Mouse (Mus musculus): ENCODE results near the gene Tmed3. TPM values are rescaled to one million over a fixed set of nuclear protein-coding genes. Genes with fewer than 3 reads are reported as not detected.

Gene Tmed3
- total RNA-seq (2021), result 10 to 100 TPM; 36.6 to 37.1 TPM

DNA sequence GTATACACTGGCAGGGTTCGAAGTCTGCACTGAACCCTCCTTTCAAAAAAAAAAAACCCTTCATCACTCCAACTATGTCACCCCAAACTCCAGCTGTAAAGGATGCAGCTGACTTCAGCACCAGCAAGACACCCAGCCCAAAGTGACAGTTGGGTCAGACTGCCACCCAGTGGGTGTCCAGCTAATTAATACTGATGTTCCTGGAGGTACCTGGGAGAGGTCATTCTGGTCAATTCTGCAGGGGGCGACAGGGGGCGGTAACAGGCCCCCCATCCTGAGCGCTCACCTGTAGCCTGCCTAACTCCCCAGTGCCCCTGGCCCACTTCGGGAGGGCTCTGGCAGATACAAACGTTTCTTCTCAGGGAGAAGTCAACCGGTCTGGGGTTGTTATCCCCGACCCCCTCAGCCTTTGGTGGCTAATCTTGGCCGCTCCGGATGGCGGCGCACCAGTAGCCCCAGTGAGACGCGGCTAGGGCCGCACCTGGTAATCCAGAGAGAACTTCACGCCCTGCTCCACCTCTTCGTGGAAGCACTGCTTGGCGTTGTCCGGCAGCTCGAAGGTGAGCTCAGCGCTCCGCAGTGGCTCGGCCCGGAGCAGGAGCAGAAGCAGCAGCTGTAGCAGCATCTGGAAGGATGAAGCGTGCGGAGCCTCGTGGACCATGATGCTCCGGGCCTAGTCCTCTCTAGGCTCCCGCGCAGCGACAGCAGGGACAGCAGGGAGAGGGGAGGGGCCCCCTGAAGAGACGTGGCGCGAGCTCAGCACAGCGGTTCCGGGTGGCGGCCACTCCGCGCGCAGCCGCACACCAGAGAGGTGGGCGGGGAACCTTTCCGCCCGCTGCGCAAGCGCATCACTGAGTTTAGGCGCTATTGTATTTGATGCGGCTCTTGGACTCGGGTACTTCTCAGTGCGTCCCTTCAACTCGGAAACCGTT lies at the start of gene Tmed3:
Gene Tmed3, minus strand, starts transcription at position 804 of the 932 bp plus-strand sequence.
- peak; percentile 92 to 94 for DNase-seq
- intact Hi-C loops (cut with DNase I), result loop anchor here (10.0 kb wide), 1 partner anchor 270 kb away; no protein-coding TSS in a partner anchor

DNA sequence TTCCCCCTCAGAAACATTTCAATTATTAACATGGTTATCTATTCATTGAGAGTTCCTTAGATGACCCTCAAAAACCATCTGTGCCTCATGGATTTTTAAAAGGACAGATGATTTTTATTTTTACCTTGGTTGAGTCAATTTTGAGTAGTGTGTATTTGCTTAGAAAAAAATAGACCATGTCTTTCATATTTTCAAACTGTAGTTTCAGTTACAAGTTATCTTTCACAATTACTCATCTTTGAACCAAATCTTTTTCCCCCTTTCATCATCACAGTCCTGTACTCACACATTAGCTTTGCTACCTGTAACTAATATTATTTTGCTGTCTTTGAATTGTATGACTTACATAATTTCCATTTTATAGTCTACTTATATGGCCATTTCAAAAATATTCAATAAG lies 35.2 kb upstream of the Tmed3 start:
- no peak for DNase-seq
- intact Hi-C loops (cut with DNase I), result no loop called here

DNA sequence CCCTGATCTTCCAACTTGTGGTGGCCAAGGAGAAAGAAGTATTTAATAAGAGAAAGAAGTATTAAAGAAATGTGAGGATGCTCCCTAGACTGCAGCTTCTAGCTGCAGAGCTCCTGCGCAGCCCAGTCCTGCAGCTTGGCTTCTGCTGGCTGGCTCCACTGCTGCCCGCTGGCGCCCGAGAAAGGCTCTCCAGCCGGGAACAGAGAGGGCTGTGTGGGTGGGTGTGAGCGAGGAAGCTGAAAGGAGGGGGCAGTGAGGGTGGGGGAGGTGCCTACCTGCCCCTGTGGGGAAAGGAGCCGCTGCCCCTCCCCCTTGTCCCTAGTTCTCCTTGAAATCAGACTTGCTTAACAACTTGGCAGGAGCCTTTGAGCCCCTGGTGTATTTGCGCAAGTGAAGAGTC lies 33.4 kb upstream of the Tmed3 start, which contains the start of gene Ankrd34c:
Gene Ankrd34c, minus strand, starts transcription at position 181 of the 400 bp plus-strand sequence.
- no peak for DNase-seq
- intact Hi-C loops (cut with DNase I), result no loop called here

DNA sequence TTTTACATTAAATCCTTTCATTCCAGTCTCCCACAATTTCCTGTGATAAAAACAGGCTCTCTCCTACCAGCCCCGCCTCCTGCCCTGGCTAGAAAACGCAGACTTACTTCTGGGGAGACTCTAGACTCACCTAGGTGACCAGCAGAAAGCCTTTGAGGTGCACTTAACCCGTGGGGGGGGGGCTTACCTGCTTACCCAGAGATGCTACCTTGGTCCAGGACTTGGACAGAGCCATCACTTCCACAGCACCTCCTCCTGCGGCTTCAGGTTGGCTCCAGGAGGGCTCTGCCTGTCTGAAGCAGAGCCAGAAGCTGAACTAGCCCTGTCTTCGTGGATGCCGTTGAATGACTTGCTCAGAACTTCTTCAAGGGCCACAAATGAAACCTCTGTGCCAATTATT lies 33.0 kb upstream of the Tmed3 start:
- no peak for DNase-seq
- intact Hi-C loops (cut with DNase I), result no loop called here

DNA sequence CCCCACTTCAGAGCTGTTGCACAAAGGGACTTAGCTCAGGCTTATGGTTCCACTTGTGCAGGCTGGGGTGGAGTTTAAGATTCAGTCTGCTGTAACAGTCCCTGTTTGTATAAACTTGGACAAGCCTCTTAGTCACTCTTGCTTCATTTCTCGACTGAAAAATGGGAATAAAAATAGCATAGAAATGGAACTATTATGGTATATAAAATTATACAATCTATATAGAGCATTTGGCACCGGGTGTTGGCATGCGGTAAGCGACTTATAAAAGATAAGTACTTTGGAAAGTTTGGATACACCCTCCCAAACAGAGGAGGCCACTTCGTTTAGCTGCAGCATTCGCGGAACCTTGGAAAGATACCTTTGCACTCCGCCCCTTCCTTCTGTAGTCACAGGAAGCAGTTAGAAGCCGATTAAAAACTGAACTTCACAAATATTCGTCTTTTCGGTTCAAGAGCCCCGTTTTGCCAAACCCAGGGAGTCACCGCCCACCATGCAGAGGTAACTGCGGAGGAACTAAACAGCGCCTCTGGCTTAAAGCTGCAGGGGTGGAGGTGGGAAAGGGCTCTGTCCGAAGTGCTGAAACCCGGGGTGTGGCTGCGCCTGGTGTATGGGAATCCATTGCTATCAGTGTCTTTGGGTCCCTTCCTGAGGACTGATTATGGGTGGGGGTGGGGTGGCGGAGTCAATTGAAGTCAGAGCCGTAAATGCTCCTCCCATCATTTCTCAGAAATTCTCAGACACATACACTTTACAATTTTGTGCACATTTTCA lies 32.3 kb upstream of the Tmed3 start:
- DNase-seq, result peak; percentile 38 to 63
- intact Hi-C loops (cut with DNase I), result no loop called here

DNA sequence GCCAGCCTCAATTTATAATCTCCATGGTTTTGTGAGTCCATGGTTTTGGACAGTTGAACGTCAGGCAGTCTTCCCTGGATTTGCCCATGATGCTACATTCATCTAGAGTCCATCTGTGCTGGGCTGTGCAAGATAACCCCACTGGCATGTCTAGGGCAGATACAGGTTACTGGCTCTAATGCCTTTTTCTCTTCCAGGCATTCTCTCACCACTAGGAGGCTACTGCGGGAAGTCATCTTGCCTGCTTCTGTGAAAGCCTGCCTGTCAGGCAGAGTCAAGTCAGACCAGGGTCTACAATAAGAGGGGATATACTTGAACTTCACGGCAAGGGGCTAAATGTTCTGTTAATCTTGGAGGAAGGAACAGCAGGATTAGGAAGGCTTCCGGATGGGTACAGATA lies 2.0 kb upstream of the Tmed3 start:
- intact Hi-C loops (cut with DNase I), result loop anchor here (2.0 to 10.0 kb wide), 2 partner anchors 86 to 268 kb away; no protein-coding TSS in a partner anchor
- peak; percentile 12 to 36 for DNase-seq

DNA sequence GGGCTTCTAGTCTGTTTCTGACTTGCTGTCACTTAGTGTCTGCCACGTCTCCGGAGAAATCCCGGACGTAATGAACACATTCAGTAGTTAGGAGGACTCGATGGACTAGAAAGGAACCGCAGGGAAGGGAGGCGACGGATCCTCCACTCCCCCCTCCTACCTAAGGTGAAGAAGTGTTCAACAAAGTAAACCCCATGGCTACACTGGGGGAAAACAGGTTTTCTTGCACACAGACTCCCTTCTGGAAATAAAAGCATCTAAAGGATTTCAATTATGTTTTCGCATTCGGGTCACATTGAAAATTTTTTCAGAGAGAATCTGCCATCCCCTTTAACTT lies 297 bp upstream of the Tmed3 start:
- intact Hi-C loops (cut with DNase I), result loop anchor here (10.0 kb wide), 1 partner anchor 270 kb away; no protein-coding TSS in a partner anchor
- no peak for DNase-seq

DNA sequence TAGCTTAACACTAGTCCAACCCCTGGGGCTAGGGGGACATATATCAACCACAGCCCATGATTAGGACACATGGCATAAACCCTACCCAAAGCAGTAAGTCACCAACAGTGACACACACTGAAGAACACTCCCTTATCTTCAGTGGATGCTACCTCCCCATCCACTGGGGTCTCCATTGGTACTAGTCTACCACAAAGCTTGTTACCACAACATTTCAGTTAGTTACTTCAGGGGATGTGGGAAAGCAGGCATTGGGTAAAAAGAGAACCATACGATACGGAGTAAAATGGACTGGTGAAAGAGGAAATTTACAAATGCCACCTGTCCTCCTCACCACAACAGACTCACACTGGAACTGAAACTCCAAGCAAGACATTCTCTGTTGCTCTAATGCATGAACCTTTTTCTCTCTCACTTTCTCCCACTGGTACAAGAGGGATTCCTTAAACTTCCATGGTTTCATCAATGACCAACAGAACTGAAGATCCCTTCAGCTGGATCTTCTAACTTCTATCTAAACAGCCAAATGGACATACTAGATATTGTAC lies 3.9 kb downstream of the Tmed3 start:
- no peak for DNase-seq
- intact Hi-C loops (cut with DNase I), result loop anchor here (10.0 kb wide), 1 partner anchor 274 kb away; no protein-coding TSS in a partner anchor

DNA sequence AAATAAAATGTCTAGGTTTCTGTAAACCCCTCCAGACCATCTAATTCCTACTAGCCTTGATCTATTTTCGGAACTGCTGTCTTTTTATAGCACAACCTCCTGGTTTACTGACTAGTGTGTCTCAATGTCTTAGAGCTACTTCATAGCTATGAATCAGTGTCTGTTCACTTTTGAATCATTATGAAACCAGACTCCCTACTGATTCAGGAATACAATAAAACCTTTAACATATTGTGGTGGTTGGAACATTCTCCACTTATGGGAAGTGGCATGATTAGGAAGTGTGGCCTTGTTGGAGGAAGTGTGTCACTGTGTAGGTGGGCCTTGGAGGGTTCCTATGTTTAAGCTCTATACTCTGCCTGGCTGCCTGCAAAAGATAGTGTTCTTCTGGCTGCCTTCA lies 9.7 kb downstream of the Tmed3 start:
- DNase-seq, result no peak
- intact Hi-C loops (cut with DNase I), result no loop called here

DNA sequence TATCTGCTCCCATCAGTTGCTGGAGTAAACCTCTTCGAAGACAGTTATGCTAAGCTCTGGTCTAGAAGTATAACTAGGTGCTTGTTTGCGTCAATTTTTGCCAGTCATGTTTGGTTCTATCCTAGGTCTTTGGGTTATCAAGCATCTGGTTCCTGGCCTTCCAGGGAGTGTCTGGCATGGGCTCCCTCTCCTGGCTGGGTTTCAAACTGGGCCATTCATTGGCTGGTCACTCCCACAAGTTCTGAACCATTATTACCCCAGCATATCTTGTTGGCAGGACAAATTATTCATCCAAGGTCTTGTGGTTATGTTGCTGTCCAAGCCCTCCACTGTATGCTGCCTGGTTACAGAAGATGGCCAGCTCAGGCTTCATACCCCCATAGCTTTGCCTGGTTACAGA lies 11.2 kb downstream of the Tmed3 start:
- DNase-seq, result no peak
- intact Hi-C loops (cut with DNase I), result no loop called here

DNA sequence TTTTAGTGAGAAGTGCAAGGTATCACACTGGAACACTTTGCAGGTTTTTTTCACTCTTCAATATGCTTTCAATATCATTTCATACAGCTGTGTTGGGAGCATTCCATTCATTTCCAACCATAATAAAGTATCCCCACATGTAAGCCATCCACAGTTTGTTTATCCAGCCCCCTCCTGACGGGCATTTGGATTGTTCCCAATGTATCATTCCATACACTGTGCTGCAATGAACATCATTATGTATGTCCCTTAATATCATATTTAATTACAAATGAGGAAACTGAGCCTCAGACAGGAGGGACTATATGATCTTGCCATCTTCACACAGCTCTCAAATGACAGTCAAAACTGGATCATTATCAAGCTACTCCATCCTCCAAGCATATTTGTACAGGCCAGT lies 15.7 kb downstream of the Tmed3 start:
- no peak for DNase-seq
- intact Hi-C loops (cut with DNase I), result no loop called here

DNA sequence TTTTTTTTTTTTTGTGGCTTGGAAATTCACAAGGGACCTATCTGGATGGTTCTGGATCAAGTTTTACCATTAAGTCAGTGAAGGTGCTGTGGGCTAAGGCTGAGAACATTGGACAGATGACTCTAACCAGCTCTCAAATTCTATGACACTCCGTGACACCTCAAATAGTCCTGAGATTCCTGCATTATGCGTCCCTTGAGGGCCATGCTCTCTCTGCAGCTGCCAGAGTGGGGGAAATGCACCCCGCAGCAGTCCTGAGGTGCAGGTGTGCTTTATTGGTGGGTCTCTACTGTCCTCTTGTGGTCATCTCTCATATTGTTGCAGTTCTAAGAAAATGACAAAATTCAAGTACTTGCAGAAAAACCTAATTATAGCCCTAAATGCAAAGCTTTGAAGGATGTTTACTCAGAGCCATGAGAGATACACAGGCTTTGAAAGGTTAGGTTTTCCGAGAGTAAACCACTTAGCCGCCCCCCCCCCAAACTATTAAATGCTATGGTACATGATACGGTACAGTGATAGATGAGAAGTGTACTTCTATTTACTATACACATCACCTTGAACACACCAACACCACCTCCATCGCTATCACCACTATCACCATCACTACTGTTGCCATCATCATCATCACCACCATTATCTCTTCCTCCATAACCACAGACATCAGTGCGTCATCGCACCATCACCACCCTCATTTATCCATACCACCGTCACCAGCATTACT lies 17.2 kb downstream of the Tmed3 start:
- DNase-seq, result peak in 1 of 2 experiments; percentile 12
- intact Hi-C loops (cut with DNase I), result no loop called here

DNA sequence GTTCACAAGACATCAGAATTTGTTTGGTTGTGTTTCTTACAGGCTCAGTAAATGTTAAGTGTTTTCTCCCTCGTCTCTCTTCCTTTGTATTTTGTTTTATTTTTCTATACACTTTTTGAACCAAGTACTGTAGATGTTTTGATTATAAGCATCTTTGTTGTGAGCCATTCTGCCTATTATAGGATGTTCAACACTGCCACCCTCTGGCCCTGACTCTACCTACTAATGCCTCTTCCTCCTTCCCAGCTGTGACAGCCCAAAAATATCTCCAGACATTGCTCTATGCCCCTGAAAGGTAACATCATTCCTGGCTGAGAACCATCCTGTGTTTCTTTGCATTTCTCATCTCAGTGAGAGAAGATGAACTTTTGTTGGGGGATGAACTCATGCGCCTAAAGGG lies 18.6 kb downstream of the Tmed3 start:
- no peak for DNase-seq
- intact Hi-C loops (cut with DNase I), result no loop called here

DNA sequence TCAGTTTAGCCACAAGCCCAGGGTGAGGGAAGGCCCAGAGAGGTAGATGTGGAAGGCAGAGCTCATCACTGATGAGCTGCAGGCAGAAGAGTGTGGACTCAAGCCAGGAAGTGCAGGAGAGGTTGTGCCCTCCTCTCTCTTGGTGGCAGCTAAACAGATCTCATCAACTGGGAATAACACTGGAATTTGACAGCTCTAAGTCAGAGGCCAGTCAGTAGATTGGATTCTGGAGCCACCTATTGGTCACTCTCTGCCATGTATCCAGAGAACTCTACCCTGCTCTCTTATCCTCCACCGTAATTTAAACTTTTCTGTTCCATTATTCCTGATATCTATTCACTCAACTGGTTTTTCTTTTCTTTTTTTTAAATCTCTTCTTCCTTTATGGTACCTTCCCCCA lies 25.9 kb downstream of the Tmed3 start:
- intact Hi-C loops (cut with DNase I), result loop anchor here (5.0 kb wide), 1 partner anchor 452 kb away; no protein-coding TSS in a partner anchor
- DNase-seq, result peak; percentile 21 to 34

DNA sequence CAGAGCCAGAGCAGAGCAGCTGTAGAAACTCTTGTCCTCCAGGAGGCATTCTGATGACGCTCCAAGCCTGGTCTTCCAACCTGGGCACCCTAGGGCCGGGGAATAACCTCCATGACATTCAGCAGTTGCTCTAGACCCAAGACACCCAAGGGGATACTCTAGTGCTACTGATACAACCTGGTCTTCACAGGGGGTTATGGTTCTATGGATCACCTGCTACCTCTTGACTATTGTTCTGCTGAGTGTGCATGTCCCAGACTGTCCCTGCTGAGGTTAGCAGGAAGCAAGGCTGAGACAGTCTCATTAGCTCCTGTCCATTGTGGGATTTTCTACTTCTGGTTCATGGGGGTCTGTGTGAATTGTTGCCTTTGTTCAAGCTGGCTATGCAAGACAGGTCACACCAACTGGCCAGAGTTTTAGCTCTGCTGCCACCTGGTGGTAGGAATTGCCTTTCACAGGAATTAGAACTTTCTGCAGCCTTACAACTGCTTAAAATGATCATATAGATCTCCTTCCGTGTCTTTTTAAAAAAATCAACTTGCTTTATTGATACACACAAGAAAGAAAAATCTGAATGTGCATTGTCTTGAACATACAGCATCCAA lies 30.8 kb downstream of the Tmed3 start:
- peak; percentile 76 to 85 for DNase-seq

DNA sequence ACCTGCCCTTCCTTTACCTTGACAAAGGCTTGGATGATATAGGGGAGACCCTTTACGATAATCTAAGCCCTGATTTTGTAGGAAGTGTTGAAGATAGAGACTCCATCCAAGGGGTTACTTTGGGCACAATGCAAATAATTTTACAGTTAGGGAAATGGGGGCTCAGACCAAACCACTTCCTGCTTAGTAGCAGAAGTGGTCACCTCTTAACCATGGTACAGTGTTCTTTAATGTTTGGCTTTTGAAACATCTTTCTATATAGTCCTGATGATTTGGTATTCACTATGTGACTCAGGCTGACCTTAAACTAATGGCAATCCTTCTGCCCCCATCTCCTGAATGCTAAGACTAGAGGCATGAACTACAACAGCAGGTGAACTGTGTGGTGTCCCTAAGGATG lies 31.5 kb downstream of the Tmed3 start:
- DNase-seq, result no peak
- intact Hi-C loops (cut with DNase I), result loop anchor here (5.0 kb wide), 1 partner anchor 216 kb away; no protein-coding TSS in a partner anchor

More for the DNA sequence above, 30.8 kb downstream of the Tmed3 start:
- intact Hi-C loops (cut with DNase I), result loop anchor here (5.0 kb wide), 1 partner anchor 217 kb away; no protein-coding TSS in a partner anchor

DNA sequence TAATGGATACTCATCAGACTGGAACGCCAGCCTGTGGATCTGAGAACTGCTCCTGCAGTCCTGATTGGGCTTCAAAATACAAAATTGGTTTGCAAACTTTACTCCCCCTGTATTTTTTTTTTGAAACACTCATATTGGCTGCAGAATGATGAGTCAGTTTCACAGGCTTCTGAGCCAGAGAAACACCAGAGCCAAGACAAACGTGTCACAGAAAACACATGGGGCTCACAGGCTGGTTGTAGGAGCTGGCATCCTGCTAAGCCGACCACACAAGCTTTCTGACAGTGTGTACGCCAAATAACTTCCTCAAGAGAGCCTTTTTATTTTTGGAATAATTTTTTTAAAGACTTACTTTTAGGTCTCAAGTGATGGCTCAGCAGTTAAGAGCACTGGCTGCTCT lies 35.0 kb downstream of the Tmed3 start:
- intact Hi-C loops (cut with DNase I), result loop anchor here (5.0 kb wide), 1 partner anchor 213 kb away; no protein-coding TSS in a partner anchor
- no peak for DNase-seq

DNA sequence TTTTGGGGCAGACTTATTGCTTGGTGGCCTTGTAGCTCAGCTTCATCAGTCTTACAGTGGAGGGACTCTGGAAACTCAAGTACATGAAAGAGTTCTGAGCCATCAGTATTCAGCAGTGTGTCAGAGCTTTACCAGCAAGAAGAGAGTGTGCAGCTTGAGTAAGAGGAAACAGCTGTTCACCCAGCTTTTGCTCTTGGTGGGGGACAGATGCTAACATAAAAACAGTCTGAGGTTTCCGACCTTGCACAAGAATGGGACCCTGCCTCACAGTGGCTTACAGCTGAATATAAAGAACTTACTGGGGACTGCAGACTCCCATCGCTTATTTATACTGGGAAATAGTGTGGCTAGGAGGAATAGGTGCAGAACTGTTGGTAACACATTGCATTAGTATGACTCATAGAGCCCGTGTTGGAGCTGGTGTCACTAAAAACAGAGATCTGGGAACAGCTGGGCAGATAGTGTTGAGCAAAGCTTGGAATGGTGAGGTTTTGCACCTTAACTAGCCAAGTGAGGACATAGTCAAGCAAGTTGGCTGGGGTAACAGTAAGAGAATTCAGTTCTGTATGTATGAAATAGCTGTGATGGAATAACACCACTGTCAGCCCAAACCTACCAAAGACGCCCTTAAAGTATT lies 37.4 kb downstream of the Tmed3 start:
- intact Hi-C loops (cut with DNase I), result no loop called here
- no peak for DNase-seq

DNA sequence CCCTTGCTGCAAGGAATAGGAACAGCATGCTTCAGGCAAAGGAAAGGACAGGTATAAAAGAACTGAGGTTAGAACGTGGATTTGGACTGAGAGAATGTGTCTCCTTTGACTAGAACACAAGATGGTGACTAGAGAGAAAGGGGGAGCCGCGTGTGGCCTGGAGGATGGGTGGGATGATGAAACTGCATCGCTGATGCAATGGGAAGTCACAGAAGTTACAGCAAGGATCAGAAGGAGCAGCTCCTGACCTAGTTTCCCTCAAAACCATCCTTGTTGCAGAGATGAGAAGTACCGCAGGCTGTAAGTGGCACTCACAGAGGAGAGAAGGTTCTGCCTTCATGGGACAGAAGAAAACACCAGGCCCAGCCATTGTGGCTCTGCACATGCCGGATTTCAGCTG lies 54.0 kb downstream of the Tmed3 start:
- intact Hi-C loops (cut with DNase I), result no loop called here
- no peak for DNase-seq

All from heart, postnatal 10 days (tissue).